Mouse (Mus musculus) intestine, postnatal 0 days (tissue): ENCODE data around the gene Oprd1. TPM values are rescaled to one million over a fixed set of nuclear protein-coding genes. Genes with fewer than 3 reads are reported as not detected.

Experiments
- ATAC-seq: fragments of 200-750 bp; cut with Nextera tagmentation; 2 replicates; pipeline ENCODE4 v1.8.0; 2017; ENCODE audit warnings: mild to moderate bottlenecking, moderate TSS enrichment, moderate library complexity
- H3K27ac ChIP-seq: fragments of 300-500 bp; sonication (generic); 2 replicates; pipeline ENCODE4 v1.5.1; 2014; ENCODE audit warnings: mild to moderate bottlenecking, low read depth, low read length, moderate library complexity
- H3K27me3 ChIP-seq: fragments of 300-500 bp; sonication (generic); replicated peaks from 2 replicates; pipeline ENCODE4 v1.6.1; 2014; ENCODE audit warnings: low read length, mixed read lengths; ENCODE audit not compliant: control insufficient read depth, insufficient read depth
- H3K36me3 ChIP-seq: fragments of 300-500 bp; sonication (generic); 2 replicates; pipeline ENCODE4 v1.6.1; 2014; ENCODE audit warnings: mild to moderate bottlenecking, moderate library complexity; ENCODE audit not compliant: control insufficient read depth, insufficient read depth
- H3K4me1 ChIP-seq: fragments of 300-500 bp; sonication (generic); replicated peaks from 2 replicates; pipeline ENCODE4 v1.6.1; 2014; ENCODE audit warnings: antibody characterized with exemption, low read length, mixed read lengths; ENCODE audit not compliant: control insufficient read depth, insufficient read depth
- H3K4me2 ChIP-seq: fragments of 300-500 bp; sonication (generic); replicated peaks from 2 replicates; pipeline ENCODE4 v1.6.1; 2014; ENCODE audit warnings: low read depth, mild to moderate bottlenecking, moderate library complexity
- H3K4me3 ChIP-seq: fragments of 300-500 bp; sonication (generic); 2 replicates; pipeline ENCODE4 v1.5.1; 2014; ENCODE audit warnings: low read depth, low read length
- H3K9ac ChIP-seq: fragments of 300-500 bp; sonication (generic); 2 replicates; pipeline ENCODE4 v1.6.1; 2014; ENCODE audit warnings: mild to moderate bottlenecking, low read depth, low read length
- H3K9me3 ChIP-seq: fragments of 300-500 bp; sonication (generic); 2 replicates; pipeline ENCODE4 v1.6.1; 2016; ENCODE audit warnings: mixed run types; ENCODE audit not compliant: control insufficient read depth
- CTCF ChIP-seq: sonication (generic); IDR thresholded peaks from 2 replicates; pipeline ENCODE4 v1.5.1; 2016; ENCODE audit warnings: low read depth, mild to moderate bottlenecking, control low read depth, antibody characterized with exemption, moderate library complexity
- WGBS: fragments of 180-500 bp; shearing (Covaris S2); extraction: QIAGEN DNeasy Blood & Tissue Kit; methylation state at CpG from one replicate; pipeline ENCODE4 v1.1.7; 2014; 5-methylcytosine and 5-hydroxymethylcytosine counted together
- polyA plus RNA-seq: library from polyadenylated mRNA; unstranded; fragments of >200 nt; fragmentation: Nextera tagmentation; extraction: Ambion mirVana; gene quantifications from 2 replicates; pipeline ENCODE4 v1.2.1, GENCODE M21; 2015

Gene Oprd1
- polyA plus RNA-seq, 1 experiment from 2014 or later = 0.29 TPM

- Histone ChIP-seq H3K9ac (no peak overlapping the region), H3K4me1 (no peaks in the 10 kb centered on the region), H3K9me3 (no peaks in the 10 kb centered on the region), H3K27ac (no peak overlapping the region), H3K27me3 (no peaks in the 10 kb centered on the region), H3K4me3 (no peak overlapping the region), H3K4me2 (no peak overlapping the region), H3K36me3 (no peaks in the 10 kb centered on the region)
- no peak for ATAC-seq
- no peak for TF ChIP-seq CTCF
- WGBS = 67% methylated on average over 14 of the region's 14 CpGs
These were observed 21.4 kb upstream of the Oprd1 start for GRCm38 (mm10) chr4:132165691-132166090.

- no peaks in the 10 kb centered on the region for H3K9me3 ChIP-seq
- no peak overlapping the region for H3K9ac ChIP-seq
- H3K27me3 ChIP-seq = no peaks in the 10 kb centered on the region
- 50% methylated on average over 12 of the region's 12 CpGs for WGBS
- no peak overlapping the region for H3K27ac ChIP-seq
- no peak overlapping the region for H3K4me2 ChIP-seq
- no peak for TF ChIP-seq CTCF
- H3K36me3 ChIP-seq = no peaks in the 10 kb centered on the region
- H3K4me1 ChIP-seq = no peaks in the 10 kb centered on the region
- no peak overlapping the region for H3K4me3 ChIP-seq
- ATAC-seq = no peak
These were observed 12.8 kb upstream of the Oprd1 start for GRCm38 (mm10) chr4:132156941-132157622.

GRCm38 (mm10) chr4:132154877-132155670, 10.8 kb upstream of the Oprd1 start:
- WGBS = 16% methylated on average over 6 of the region's 6 CpGs
- Histone ChIP-seq H3K27me3 (no peaks in the 10 kb centered on the region), H3K36me3 (no peaks in the 10 kb centered on the region), H3K4me3 (no peak overlapping the region), H3K4me1 (no peaks in the 10 kb centered on the region), H3K27ac (no peak overlapping the region), H3K4me2 (no peak overlapping the region), H3K9me3 (no peaks in the 10 kb centered on the region), H3K9ac (no peak overlapping the region)
- no peak for TF ChIP-seq CTCF
- ATAC-seq = no peak

- Histone ChIP-seq H3K27me3 (no peaks in the 10 kb centered on the region), H3K4me1 (no peaks in the 10 kb centered on the region), H3K4me2 (no peak overlapping the region), H3K4me3 (no peak overlapping the region), H3K36me3 (no peaks in the 10 kb centered on the region), H3K9me3 (no peaks in the 10 kb centered on the region), H3K27ac (no peak overlapping the region), H3K9ac (no peak overlapping the region)
- 38% methylated on average over 1 of the region's 1 CpGs for WGBS
- no peak for TF ChIP-seq CTCF
- peak; percentile 84 for ATAC-seq
These were observed 7.4 kb upstream of the Oprd1 start for GRCm38 (mm10) chr4:132151673-132152072.

GRCm38 (mm10) chr4:132146201-132146600, 1.9 kb upstream of the Oprd1 start:
- WGBS = 74% methylated on average over 5 of the region's 5 CpGs
- Histone ChIP-seq H3K36me3 (no peaks in the 10 kb centered on the region), H3K9me3 (no peaks in the 10 kb centered on the region), H3K4me3 (no peak overlapping the region), H3K9ac (no peak overlapping the region), H3K27ac (no peak overlapping the region), H3K4me1 (no peaks in the 10 kb centered on the region), H3K4me2 (no peak overlapping the region), H3K27me3 (peaks cover 34% of the 10 kb centered on the region)
- ATAC-seq = no peak
- peak; percentile 57 for TF ChIP-seq CTCF

DNA sequence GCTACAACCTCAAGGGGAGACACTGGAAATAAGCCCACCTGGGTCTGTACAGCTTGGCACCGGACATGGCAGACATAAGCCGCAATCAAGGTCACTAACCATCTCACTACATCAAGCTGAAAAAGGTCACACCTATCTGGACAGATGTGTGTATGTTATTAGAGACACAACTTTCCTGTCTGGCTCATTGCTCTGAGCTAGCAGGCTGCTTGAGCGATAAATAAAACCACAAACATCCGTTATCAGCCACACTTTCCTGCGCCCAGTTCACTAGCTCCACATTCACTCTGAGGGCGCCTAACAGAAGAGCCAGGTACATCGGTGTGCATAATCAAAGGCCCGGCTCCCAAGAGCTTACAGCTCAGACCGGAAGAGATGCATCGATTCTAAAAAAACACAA, 806 bp upstream of the Oprd1 start:
- 46% methylated on average over 10 of the region's 10 CpGs for WGBS

More for the DNA sequence above, 806 bp upstream of the Oprd1 start:
- ATAC-seq = no peak
- Histone ChIP-seq H3K4me2 (no peak overlapping the region), H3K36me3 (no peaks in the 10 kb centered on the region), H3K4me3 (0 out of 2 replicates have a peak overlapping the region, but pooled peaks have one; percentile 43), H3K27ac (no peak overlapping the region), H3K9me3 (no peaks in the 10 kb centered on the region), H3K4me1 (no peaks in the 10 kb centered on the region), H3K9ac (no peak overlapping the region), H3K27me3 (peaks cover 34% of the 10 kb centered on the region)
- TF ChIP-seq CTCF = no peak
